Mouse (Mus musculus): ENCODE measurements around the gene Actr8.

The Actr8 gene

GRCm38 (mm10) chr14:29978254-29979204 is at the start of gene Actr8:
TSS of gene Actr8 (plus strand) at chr14:29978337.
- peak; percentile 95 for DNase-seq (ENCODE audit: low spot score)

GRCm38 (mm10) chr14:29928966-29929365 is 49.2 kb upstream of the Actr8 start:
- DNase-seq (ENCODE audit: low spot score) = no peak

GRCm38 (mm10) chr14:29935516-29935915 is 42.6 kb upstream of the Actr8 start:
- no peak for DNase-seq (ENCODE audit: low spot score)

GRCm38 (mm10) chr14:29937466-29937865 is 40.7 kb upstream of the Actr8 start:
- DNase-seq (ENCODE audit: low spot score) = no peak

- DNase-seq (ENCODE audit: low spot score) = no peak
Observed at GRCm38 (mm10) chr14:29939600-29940312, 38.4 kb upstream of the Actr8 start.

GRCm38 (mm10) chr14:29940313-29940812 is 37.8 kb upstream of the Actr8 start:
- no peak for DNase-seq (ENCODE audit: low spot score)

GRCm38 (mm10) chr14:29940877-29941276 is 37.3 kb upstream of the Actr8 start:
- peak; percentile 25 for DNase-seq (ENCODE audit: low spot score)

- DNase-seq (ENCODE audit: low spot score) = no peak
Observed at GRCm38 (mm10) chr14:29946761-29947309, 31.3 kb upstream of the Actr8 start.

GRCm38 (mm10) chr14:29950805-29951204 is 27.3 kb upstream of the Actr8 start:
- no peak for DNase-seq (ENCODE audit: low spot score)

GRCm38 (mm10) chr14:29957393-29957792 is 20.7 kb upstream of the Actr8 start:
- DNase-seq (ENCODE audit: low spot score) = no peak

- DNase-seq (ENCODE audit: low spot score) = no peak
Observed at GRCm38 (mm10) chr14:29967611-29968010, 10.5 kb upstream of the Actr8 start.

- peak; percentile 80 for DNase-seq (ENCODE audit: low spot score)
Observed at GRCm38 (mm10) chr14:29968075-29968821, 9.9 kb upstream of the Actr8 start, which contains the start of gene Selenok. TSS of gene Selenok (plus strand) at chr14:29968308.

GRCm38 (mm10) chr14:29971446-29971845 is 6.7 kb upstream of the Actr8 start:
- no peak for DNase-seq (ENCODE audit: low spot score)

GRCm38 (mm10) chr14:29971993-29972392 is 6.1 kb upstream of the Actr8 start:
- DNase-seq (ENCODE audit: low spot score) = no peak

- no peak for DNase-seq (ENCODE audit: low spot score)
Observed at GRCm38 (mm10) chr14:29976927-29977326, 1.2 kb upstream of the Actr8 start.

- DNase-seq (ENCODE audit: low spot score) = no peak
Observed at GRCm38 (mm10) chr14:29980447-29981205, 2.5 kb downstream of the Actr8 start.

GRCm38 (mm10) chr14:29986096-29986495 is 8.0 kb downstream of the Actr8 start:
- DNase-seq (ENCODE audit: low spot score) = no peak

- no peak for DNase-seq (ENCODE audit: low spot score)
Observed at GRCm38 (mm10) chr14:29987276-29987675, 9.1 kb downstream of the Actr8 start.

- no peak for DNase-seq (ENCODE audit: low spot score)
Observed at GRCm38 (mm10) chr14:29987739-29988138, 9.6 kb downstream of the Actr8 start.

- no peak for DNase-seq (ENCODE audit: low spot score)
Observed at GRCm38 (mm10) chr14:29988337-29988736, 10.2 kb downstream of the Actr8 start.

- no peak for DNase-seq (ENCODE audit: low spot score)
Observed at GRCm38 (mm10) chr14:29994976-29995375, 16.8 kb downstream of the Actr8 start.
